Mouse (Mus musculus): ENCODE results near the gene Arrb2. TPM values are rescaled to one million over a fixed set of nuclear protein-coding genes. Genes with fewer than 3 reads are reported as not detected.
"Not testable (repeated sequence)": the region's sequence is repeated elsewhere in the genome, so short reads cannot be mapped to it uniquely, and the experiment has no call there.

Gene Arrb2
- 10 to 100 TPM; 27.2 to 27.7 TPM for total RNA-seq (2021)
- 24.2 and 26.9 TPM in 2 replicates for polyA plus RNA-seq (2012; rRNA removed)
- long read RNA-seq, transcript Arrb2-204 (15 exons, 1,848 nt) = major isoform, 5 of 10 reads
- long read RNA-seq, partial matches to known transcripts = 2 of 10 reads
- long read RNA-seq, other reads (novel, unspliced or antisense) = 3 of 10 reads

DNA sequence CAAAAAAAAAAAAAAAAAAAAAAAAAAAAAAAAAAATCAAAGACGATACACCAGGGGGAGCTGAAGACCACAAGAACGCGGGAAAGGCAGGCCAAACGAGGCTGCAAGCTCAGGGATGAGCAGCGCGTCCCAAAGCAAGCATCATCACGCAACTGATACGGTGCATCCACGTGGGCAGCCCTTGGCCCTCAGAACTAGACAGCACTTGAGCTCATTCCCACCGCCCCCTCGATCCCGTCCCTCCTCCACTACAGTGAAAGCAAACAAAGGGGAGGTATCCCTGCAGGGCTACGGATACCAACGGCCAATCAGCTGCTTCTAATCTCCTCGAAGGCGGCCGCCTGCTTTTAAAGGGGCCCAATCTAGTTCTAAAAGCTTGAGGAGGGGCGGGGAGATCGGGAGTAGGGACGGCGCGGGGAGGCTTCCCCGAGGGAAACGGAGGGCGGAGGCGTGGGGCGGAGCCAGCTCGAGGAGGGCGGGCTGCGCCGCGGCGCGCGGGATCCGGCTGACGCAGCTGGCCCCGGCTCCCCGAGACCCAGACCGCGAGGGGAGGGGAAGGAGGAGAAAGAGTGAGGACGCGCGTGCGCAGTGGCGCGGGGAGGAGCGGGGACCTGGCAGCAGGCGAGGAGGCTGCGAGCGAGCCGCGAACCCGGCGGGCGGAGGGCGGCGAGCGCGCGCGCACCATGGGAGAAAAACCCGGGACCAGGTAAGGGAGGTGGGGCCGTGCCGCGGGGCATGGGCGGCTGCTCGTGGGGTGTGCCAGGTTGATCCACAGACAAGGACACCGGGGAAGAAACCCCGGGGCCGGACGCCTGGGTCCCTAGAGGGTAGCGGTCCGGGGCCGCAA, at the start of gene Arrb2:
Gene Arrb2 (plus strand): TSS at position 588 of the 847 bp plus-strand sequence.
- peak; percentile 100 for DNase-seq

DNA sequence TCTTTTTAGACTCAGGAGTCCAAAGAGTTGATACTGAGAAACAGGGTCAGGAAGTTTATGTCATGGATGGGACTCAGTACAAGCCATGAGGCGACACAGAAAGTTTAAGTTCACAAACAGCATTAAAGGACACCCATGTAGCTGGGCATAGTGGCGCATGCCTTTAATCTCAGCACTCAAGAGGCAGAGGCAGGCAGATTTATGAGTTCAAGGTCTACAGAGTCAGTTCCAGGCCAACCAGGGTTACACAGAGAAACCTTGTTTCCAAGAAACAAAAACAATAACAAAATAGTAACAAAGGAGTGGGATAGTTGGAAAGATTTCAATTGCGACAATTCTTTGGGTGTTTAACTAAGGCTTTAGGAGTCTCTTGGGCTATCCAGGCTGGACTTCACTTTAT, 48.3 kb upstream of the Arrb2 start:
- DNase-seq = peak; percentile 64

DNA sequence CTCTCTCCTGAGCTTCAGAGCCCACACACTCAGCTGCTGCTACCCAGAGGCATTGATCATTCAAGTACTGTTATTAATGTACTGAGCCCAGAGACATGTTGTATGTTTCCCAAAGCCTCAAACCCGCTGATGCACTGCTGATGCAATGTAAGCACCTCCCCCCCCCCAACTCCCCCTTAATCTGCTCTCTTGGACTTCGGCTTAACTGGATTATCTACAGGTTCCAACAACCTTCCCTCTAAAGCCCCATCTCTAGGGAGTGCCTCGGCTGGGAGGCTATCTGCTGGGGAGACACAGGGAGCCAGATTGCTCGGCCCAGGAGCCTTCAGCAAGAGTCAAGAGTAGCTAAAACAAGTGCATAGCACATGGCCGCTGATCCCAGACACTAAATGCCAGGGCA, 45.0 kb upstream of the Arrb2 start:
- no peak for DNase-seq

- DNase-seq = no peak
Observed at GRCm38 (mm10) chr11:70389421-70389820, 43.0 kb upstream of the Arrb2 start.

DNA sequence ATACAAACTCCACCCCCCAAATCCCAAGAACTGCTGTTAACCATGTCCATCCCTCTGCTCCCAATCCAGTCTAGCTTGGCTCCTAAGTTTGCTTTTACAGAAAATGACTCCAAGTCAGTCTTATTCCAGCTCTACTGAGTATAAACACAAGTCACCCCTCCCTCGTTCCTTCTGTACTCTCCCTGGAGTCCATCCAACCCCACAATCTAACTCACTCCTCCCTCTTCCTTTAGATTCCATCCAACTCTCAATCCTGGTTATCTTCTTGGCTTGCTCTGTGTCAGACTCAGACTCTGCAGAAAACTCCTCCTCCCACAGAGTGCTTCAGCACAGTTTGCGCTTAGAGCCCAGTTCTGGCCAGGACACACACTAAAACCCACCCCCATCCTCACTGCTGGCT, 28.8 kb upstream of the Arrb2 start:
- no peak for DNase-seq

- DNase-seq = peak; percentile 93
Observed at GRCm38 (mm10) chr11:70409594-70410296, 22.7 kb upstream of the Arrb2 start, which contains the start of gene Pelp1. Gene Pelp1 (minus strand): TSS chr11:70410031.

DNA sequence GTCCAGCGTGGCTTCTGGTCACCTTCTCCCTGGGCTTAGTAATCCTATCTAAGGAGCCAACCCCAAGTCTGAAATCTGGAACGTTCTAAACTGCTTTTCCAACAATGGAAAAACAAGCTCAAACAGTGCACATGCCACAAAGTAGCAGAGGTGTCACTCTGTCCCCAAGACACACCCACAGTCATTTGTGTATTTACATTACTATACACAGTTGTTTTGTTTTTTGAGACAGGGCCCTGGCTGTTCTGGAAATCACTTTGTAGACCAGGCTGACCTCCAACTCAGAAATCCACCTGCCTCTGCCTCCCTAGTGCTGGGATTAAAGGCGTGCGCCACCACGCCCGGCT, 22.2 kb upstream of the Arrb2 start:
- no peak for DNase-seq

- no peak for DNase-seq
Observed at GRCm38 (mm10) chr11:70412591-70412990, 19.8 kb upstream of the Arrb2 start.

- DNase-seq = peak; percentile 69
Observed at GRCm38 (mm10) chr11:70413961-70414360, 18.5 kb upstream of the Arrb2 start.

DNA sequence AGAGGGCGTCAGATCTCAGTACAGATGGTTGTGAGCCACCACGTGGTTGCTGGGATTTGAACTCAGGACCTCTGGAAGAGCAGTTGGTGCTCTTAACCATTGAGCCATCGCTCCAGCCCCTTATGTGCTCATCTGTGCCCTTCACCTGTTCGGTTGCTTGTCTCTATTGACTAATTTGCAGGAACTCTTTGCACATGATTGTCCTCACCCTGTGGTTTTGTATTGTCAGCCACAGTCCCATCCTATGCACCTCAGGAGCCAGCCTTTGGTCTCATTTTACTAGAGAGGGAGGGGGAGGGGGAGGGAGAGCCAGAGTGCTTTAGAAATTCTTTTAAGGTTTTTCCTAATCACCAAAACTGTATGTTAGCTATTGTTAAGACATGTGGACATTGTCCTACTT, 14.2 kb upstream of the Arrb2 start:
- no peak for DNase-seq

DNA sequence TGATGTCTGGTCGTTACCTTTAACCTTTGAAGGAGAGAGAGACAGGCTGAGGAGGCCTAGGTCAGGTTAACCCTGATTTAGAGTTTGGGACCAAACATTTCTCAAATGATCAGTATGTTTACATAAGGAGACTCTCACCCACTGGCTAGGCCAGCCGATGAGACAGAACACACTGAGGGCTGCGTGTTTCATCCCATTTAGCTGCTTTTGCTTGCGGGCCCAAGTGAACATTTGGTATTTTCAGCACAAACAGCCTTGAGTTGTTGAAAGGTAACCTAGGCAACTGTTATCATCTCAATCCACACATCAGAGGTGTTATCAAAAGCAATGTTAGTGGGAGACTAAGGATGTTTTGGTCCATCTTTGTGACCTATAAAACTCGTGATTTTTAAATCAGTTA, 12.9 kb upstream of the Arrb2 start:
- no peak for DNase-seq

DNA sequence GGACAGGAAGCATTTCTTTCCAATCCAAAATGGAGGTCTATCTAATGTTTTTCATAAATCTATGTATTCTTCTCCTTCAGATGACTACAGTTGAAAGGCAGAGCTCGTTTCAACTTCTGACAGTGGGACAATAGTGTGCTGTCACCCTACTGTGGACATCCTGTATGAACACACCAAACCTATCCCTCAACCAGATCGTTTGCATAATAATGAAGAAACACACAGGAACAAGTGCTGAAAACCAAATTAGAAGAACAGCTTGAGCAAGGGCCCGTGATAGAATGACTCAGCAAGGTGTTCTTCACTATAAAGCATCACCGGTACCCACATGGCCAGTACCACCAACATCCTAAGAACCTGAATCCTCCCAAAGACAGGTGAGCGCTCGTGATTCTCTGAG, 5.8 kb upstream of the Arrb2 start:
- DNase-seq = not testable (repeated sequence)

GRCm38 (mm10) chr11:70431574-70431973, 861 bp upstream of the Arrb2 start:
- no peak for DNase-seq

DNA sequence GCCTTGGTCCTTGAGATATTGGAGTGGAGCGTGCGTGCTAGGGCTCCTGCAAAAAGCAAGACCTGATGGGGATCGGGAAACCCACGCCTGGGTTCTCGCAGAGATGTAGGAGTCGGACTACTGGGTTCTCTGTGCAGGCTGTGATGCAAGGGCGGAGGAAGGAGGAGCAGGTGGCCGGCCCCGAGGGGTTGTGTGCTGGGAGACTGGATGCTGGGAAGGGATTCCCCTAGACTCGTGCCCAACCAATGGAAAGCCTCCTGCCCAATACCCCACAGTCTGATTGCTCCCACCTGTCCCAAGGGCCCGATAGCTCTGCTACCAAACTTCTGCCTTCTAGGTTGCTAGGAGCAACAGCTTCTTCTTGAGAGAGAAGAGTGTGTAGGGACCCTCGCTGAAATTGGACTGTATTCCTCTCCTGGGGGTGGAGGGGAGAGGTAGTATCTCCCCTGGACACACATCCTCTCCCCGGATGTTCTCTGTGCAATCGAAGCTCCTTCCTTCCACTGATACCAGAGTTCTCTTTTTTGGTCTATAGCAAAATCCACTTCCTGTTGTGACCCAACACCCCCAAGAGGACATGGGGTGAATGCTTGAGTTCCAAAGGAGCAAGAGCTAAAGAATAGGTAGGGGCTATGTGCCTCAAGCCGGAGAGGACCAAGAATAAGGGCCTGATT, 597 bp downstream of the Arrb2 start:
- DNase-seq = no peak

DNA sequence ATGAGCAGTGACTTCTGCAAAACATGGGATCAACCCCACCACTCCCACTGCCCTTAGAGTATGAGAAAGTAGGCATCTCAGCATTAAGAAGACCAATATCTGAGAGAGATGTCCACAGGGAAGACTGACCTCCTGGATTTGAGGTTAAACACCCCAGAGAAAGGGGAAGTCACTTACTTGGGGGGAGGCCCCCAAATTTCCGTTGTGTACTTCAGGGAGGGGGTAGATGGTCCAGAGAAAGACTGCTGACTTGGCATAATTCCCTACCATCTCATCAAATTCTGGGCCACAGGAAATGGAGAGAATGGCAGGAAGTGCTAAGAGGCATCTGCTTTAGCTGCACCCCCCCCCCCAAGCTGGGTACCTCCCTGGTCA, 1.1 kb downstream of the Arrb2 start:
- no peak for DNase-seq

- DNase-seq = no peak
Observed at GRCm38 (mm10) chr11:70433951-70434350, 1.5 kb downstream of the Arrb2 start.

DNA sequence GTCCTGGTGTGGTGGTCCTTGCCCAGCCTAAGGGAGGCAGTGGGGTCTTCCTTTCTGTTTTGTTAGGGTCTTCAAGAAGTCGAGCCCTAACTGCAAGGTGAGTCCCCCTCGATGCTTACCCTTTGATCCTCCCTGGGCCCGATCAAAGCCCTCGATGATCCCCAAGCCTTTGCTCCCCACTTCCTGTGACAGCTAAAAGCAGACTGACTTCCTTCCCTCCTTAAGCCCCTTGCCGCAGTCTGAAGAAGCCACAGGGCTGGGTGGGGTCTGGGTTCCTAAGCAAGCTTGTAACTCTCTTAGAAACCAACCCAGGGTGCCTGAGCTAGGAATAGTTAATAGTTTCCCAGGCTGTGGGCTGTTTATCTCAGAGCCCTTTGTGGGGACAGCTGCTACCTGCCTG, 3.0 kb downstream of the Arrb2 start:
- no peak for DNase-seq

- no peak for DNase-seq
Observed at GRCm38 (mm10) chr11:70437426-70437825, 5.0 kb downstream of the Arrb2 start.

GRCm38 (mm10) chr11:70438728-70439374, 6.4 kb downstream of the Arrb2 start:
- DNase-seq = peak; percentile 60

DNA sequence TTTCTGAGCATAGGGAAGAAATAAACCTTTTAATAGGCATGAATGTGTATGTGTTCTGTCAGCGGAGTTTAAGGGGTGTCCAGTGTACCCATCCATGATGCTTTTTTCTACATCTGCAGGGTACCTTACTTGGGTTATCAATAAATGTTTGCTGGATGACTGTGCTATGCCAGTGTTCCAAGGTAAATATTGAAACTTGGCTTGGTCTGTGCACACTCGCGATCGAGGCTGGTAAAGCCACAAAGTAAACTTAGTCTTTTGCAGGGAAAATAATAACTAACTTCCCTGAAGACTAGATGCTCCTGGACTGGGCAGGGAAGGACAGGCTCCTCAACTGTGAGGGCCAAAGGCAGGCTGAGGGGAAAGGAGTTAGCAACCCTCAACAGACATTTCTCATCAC, 8.2 kb downstream of the Arrb2 start:
- no peak for DNase-seq

DNA sequence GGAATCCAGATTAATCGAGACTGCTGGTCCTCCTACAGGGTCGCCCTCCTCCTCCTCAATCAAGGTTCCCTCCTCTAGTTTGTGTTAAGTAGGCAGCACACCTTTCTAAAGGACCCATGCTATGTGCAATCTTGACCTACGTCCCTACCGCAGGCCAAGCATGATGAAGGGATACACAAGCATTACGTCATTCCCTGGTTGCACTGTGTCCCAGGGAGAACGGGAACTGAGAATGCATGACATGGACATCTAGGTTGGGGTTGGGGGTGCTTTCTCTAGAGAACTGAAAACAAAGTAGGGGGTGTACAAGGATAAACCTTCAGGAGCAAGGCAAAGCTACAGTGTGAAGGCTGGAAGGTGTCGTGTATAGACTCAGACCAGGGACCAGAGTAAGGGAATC, 9.4 kb downstream of the Arrb2 start:
- no peak for DNase-seq

DNA sequence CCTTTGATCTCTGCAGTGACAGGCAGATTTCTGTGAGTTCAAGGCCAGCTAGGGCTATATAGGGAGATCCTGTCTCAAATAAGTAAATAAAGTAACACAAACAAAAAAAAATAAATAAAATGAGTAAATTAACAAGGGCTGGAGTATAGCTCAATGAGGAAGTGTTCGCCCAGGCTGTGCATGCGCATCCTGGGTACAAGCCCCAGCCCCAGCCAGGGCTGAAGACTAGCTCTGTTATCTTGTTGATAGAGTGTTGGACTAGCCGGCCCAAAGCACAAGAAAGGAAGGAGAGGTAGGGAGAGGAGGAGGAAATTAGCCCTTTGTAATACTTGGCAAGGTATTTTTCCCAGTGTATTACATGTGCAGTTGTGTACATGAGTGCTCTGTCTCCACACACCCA, 11.5 kb downstream of the Arrb2 start:
- DNase-seq = no peak

Data from adrenal gland, adult 2 months (tissue).